Mouse (Mus musculus) limb, embryonic 14.5 days (tissue): ENCODE measurements around the gene Tubb5. TPM values are rescaled to one million over a fixed set of nuclear protein-coding genes. Genes with fewer than 3 reads are reported as not detected.

Experiments
- ATAC-seq: fragments of 200-750 bp; cut with Nextera tagmentation; 2 replicates; pipeline ENCODE4 v1.8.0; 2017; ENCODE audit warnings: low read depth, moderate number of reproducible peaks, moderate TSS enrichment; ENCODE audit not compliant: low FRiP score
- DNase-seq: peaks from one replicate; pipeline ENCODE4 v3.0.0-alpha.2; 2015; ENCODE audit warnings: low spot score
- H3K27ac ChIP-seq: fragments of 300-500 bp; sonication (generic); replicated peaks from 2 replicates; pipeline ENCODE4 v1.5.1; 2014; ENCODE audit warnings: low read depth, mild to moderate bottlenecking, low read length, moderate library complexity, mixed read lengths
- H3K27me3 ChIP-seq: fragments of 300-500 bp; sonication (generic); 2 replicates; pipeline ENCODE4 v1.6.1; 2014; ENCODE audit warnings: low read length, mixed read lengths; ENCODE audit not compliant: control insufficient read depth, insufficient read depth
- H3K36me3 ChIP-seq: fragments of 300-500 bp; sonication (generic); 2 replicates; pipeline ENCODE4 v1.6.1; 2014; ENCODE audit warnings: mild to moderate bottlenecking, low read length, moderate library complexity, mixed read lengths; ENCODE audit not compliant: control insufficient read depth, insufficient read depth
- H3K4me1 ChIP-seq: fragments of 300-500 bp; sonication (generic); 2 replicates; pipeline ENCODE4 v1.6.1; 2014; ENCODE audit warnings: antibody characterized with exemption, low read length, mixed read lengths; ENCODE audit not compliant: control insufficient read depth, insufficient read depth
- H3K4me2 ChIP-seq: fragments of 300-500 bp; sonication (generic); replicated peaks from 2 replicates; pipeline ENCODE4 v1.6.1; 2014; ENCODE audit warnings: low read depth, mild to moderate bottlenecking, low read length, moderate library complexity; ENCODE audit not compliant: severe bottlenecking
- H3K4me3 ChIP-seq: fragments of 300-500 bp; sonication (generic); replicated peaks from 2 replicates; pipeline ENCODE4 v1.5.1; 2014; ENCODE audit warnings: low read length
- H3K9ac ChIP-seq: fragments of 300-500 bp; sonication (generic); 2 replicates; pipeline ENCODE4 v1.6.1; 2014; ENCODE audit warnings: mild to moderate bottlenecking, low read depth, low read length, moderate library complexity; ENCODE audit not compliant: severe bottlenecking
- H3K9me3 ChIP-seq: fragments of 300-500 bp; sonication (generic); 2 replicates; pipeline ENCODE4 v1.6.1; 2016; ENCODE audit warnings: low read length; ENCODE audit not compliant: control insufficient read depth
- POLR2A ChIP-seq: fragments of 200-500 bp; IDR thresholded peaks from 2 replicates; pipeline ENCODE4 v1.8.0; 2012; ENCODE audit warnings: inconsistent platforms, mild to moderate bottlenecking, moderate library complexity, borderline replicate concordance; ENCODE audit not compliant: insufficient read depth, insufficient read length; ENCODE audit errors: extremely low read depth
- WGBS: fragments of 180-500 bp; shearing (Covaris S2); extraction: QIAGEN DNeasy Blood & Tissue Kit; methylation state at CpG from one replicate; pipeline ENCODE4 v1.1.7; 2014; 5-methylcytosine and 5-hydroxymethylcytosine counted together
- polyA plus RNA-seq, 2 experiments: library from polyadenylated mRNA; depleted of rRNA in 1 of 2; stranded (reverse) in 1 of 2; unstranded in 1 of 2; fragments of >200 nt; fragmentation: Nextera tagmentation in 1 of 2; extraction: Ambion mirVana in 1 of 2; gene quantifications; 2 replicates each; pipeline versions ENCODE4 v1.2.1 to v1.2.3; 2012 to 2014

Gene Tubb5
- polyA plus RNA-seq, 2 experiments: 808 to 1,341 TPM

DNA sequence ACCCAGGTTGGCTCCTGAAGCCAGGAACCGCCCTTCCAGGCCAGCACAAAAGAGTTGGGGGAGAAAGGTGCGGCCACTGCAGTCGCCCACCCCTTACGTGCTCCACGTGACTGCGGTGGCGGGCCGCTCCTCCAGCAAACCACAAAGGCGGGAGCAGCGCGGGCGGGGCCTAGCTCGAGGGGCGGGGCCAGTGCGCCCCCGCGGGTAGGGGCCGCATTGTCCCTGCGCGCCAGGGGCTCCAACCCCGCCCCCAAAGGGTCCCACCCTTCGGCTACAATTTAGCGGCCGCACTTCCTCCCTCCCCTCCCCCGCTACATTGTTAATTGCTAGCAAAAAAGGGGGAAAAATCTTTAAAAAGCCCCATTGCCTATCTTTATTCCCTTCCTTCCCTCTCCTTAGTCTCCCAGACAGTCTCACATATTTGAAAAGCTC, 1.1 kb downstream of the Tubb5 start:
- peak overlapping the region; percentile 92 for H3K9ac ChIP-seq
- peaks cover 26% of the 10 kb centered on the region for H3K4me1 ChIP-seq
- no peak for TF ChIP-seq POLR2A
- H3K4me2 ChIP-seq: peak overlapping the region; percentile 74
- no peaks in the 10 kb centered on the region for H3K27me3 ChIP-seq
- ATAC-seq (peak; percentile 44), DNase-seq (peak; percentile 96)
- under 1% methylated on average over 23 of the region's 25 CpGs for WGBS
- H3K9me3 ChIP-seq: no peaks in the 10 kb centered on the region
- peak overlapping the region; percentile 52 for H3K4me3 ChIP-seq
- H3K27ac ChIP-seq: peak overlapping the region; percentile 92
- H3K36me3 ChIP-seq: peaks cover 50% of the 10 kb centered on the region

DNA sequence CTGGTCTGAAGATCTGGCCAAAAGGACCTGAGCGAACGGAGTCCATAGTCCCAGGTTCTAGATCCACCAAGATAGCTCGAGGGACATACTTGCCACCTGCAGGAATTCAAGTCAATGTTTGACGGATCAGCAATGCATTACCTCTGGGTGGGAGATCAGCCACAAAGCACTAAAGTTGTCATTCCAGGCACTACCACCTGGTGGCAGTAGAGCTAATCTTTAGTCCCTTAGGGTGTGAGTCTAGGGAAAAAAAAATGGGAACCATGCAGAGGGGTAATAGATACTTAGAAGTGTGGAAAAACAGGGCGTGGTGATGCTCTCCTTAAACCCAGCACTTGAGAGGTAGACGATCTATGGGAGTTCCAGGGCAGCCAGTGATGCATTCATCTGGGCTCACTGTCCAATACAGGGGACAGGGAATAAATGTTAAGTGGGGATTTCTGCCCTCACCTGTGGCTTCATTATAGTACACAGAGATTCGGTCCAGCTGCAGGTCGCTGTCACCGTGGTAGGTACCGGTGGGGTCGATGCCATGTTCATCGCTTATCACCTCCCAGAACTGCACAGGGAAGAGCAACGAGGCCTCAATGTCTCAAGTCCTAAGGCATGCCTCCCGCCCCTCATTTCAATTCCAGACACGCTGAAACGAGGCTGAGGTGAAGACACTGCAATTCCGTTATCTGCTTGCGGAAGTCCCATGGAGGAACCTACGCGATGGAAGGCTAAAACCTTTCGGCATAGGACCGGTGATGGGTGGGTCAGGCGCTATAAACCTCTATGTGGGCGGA, 1.7 kb downstream of the Tubb5 start:
- peak; percentile 98 for DNase-seq
- no peaks in the 10 kb centered on the region for H3K27me3 ChIP-seq
- H3K9ac ChIP-seq: peak overlapping the region; percentile 92
- peaks cover 26% of the 10 kb centered on the region for H3K4me1 ChIP-seq
- peak overlapping the region; percentile 52 for H3K4me3 ChIP-seq
- 7% methylated on average over 24 of the region's 24 CpGs for WGBS
- H3K9me3 ChIP-seq: no peaks in the 10 kb centered on the region
- peak overlapping the region; percentile 92 for H3K27ac ChIP-seq
- H3K4me2 ChIP-seq: peak overlapping the region; percentile 74
- TF ChIP-seq POLR2A: no peak
- H3K36me3 ChIP-seq: peaks cover 56% of the 10 kb centered on the region
- ATAC-seq: no peak

DNA sequence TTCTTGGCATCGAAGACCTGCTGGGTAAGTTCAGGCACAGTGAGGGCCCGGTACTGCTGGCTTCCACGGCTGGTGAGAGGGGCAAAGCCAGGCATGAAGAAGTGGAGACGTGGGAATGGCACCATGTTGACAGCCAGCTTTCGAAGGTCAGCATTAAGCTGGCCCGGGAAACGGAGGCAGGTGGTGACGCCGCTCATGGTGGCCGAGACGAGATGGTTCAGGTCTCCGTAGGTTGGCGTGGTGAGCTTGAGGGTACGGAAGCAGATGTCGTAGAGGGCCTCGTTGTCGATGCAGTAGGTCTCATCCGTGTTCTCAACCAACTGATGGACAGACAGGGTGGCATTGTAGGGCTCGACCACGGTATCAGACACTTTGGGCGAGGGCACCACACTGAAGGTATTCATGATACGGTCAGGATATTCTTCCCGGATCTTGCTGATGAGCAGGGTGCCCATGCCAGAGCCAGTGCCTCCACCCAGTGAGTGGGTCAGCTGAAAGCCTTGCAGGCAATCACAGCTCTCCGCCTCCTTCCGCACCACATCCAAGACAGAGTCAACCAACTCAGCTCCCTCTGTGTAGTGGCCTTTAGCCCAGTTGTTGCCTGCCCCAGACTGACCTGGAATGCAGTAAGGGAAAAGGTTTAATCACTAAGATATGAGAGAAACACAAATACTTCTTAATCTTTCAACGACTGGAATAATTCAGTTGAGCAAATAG, 2.5 kb downstream of the Tubb5 start:
- Histone ChIP-seq H3K4me3 (peak overlapping the region; percentile 52), H3K9ac (0 out of 2 replicates have a peak overlapping the region, but pooled peaks have one; percentile 25), H3K27me3 (no peaks in the 10 kb centered on the region), H3K36me3 (peaks cover 60% of the 10 kb centered on the region), H3K27ac (no peak overlapping the region), H3K4me1 (peaks cover 26% of the 10 kb centered on the region), H3K4me2 (peak overlapping the region; percentile 74), H3K9me3 (no peaks in the 10 kb centered on the region)
- no peak for DNase-seq
- TF ChIP-seq POLR2A: no peak
- WGBS: 74% methylated on average over 26 of the region's 26 CpGs
- ATAC-seq: no peak

DNA sequence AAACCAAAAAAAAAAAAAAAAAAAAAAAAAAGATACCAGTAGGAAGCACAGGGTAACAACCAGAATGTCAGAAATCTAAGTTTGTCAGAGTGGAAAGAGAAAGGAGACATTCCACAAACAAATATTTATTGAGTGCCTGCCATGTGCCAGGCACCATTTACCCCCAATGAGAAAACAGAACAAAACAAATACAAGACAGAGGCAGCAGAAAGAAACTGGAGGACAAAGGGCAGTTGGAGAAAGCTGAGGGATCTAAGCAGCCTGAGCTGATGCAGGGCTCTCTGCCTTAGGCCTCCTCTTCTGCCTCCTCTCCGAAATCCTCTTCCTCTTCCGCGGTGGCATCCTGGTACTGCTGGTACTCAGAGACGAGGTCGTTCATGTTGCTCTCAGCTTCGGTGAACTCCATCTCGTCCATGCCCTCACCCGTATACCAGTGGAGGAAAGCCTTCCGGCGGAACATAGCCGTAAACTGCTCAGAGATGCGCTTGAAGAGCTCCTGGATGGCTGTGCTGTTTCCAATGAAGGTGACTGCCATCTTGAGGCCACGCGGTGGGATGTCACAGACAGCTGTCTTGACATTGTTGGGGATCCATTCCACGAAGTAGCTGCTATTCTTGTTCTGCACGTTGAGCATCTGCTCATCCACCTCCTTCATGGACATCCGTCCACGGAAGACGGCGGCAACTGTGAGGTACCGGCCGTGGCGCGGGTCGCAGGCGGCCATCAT, 3.2 kb downstream of the Tubb5 start:
- Histone ChIP-seq H3K4me3 (peak overlapping the region; percentile 52), H3K27ac (no peak overlapping the region), H3K36me3 (peaks cover 63% of the 10 kb centered on the region), H3K27me3 (no peaks in the 10 kb centered on the region), H3K9me3 (no peaks in the 10 kb centered on the region), H3K9ac (0 out of 2 replicates have a peak overlapping the region, but pooled peaks have one; percentile 25), H3K4me2 (peak overlapping the region; percentile 74), H3K4me1 (peaks cover 28% of the 10 kb centered on the region)
- ATAC-seq: no peak
- TF ChIP-seq POLR2A: no peak
- 73% methylated on average over 26 of the region's 26 CpGs for WGBS
- DNase-seq: no peak

DNA sequence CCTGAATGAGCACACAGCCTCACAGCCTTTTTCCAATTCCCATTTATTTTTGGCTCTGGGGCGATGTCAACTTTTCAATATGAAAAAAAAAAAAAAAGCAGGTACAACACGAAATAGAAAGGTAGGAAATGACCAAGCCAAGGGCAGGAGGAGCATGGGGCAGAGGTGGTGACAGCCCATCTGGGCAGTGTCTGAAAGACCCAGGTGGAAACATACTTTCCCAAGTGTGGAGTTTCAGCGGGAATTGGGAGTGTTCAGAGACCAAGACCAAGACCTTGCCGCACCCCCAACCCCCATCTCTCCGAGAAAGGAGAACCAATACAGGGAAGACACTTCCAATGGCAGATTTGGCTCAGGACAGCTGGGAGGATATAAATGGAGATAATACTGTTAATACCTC, 4.2 kb downstream of the Tubb5 start:
- DNase-seq: no peak
- no peak overlapping the region for H3K27ac ChIP-seq
- TF ChIP-seq POLR2A: no peak
- 56% methylated on average over 5 of the region's 5 CpGs for WGBS
- H3K9me3 ChIP-seq: no peaks in the 10 kb centered on the region
- no peak for ATAC-seq
- no peak overlapping the region for H3K4me2 ChIP-seq
- peaks cover 23% of the 10 kb centered on the region for H3K4me1 ChIP-seq
- H3K4me3 ChIP-seq: 0 out of 2 replicates have a peak overlapping the region, but pooled peaks have one; percentile 52
- H3K9ac ChIP-seq: no peak overlapping the region
- H3K36me3 ChIP-seq: peaks cover 63% of the 10 kb centered on the region
- no peaks in the 10 kb centered on the region for H3K27me3 ChIP-seq
